Mouse (Mus musculus): ENCODE measurements around the gene Dnajb13.
A peak's percentile ranks its signal among the peaks of the same experiment; 100 is the strongest.

Dnajb13 gene

GRCm38 (mm10) chr7:100514573-100514972 lies at the start of gene Dnajb13:
Gene Dnajb13, minus strand, starts transcription at chr7:100514960.
- DNase-seq = no peak

- DNase-seq = no peak
Measured at GRCm38 (mm10) chr7:100561861-100562587, 47.3 kb upstream of the Dnajb13 start.

- no peak for DNase-seq
Measured at GRCm38 (mm10) chr7:100559331-100559730, 44.6 kb upstream of the Dnajb13 start.

GRCm38 (mm10) chr7:100557241-100557640 lies 42.5 kb upstream of the Dnajb13 start:
- DNase-seq = no peak

DNA sequence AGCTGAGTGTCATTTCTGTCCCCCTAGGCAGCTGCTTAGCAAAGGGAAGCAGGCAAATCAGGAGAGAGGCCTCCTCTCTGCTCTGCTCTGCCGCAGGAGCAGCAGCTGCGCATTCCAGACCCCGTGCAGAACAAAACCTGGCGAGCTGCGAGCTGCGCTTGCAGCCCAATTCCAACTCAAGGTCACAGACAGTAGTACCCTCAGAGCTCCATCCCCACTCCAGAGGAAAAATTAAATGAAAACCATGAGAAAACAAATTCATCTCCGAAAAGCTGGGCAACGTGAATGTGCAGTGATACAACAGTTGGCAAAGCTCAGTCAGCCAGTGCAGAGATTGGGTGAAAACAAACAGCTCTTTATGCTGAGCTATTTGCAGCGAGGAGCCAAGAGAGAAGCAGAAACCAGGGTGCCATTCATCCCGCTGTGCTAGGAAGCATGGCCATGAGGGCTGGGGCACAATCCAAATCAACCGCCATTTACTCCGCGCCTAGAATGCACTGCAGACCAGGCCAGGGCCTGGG lies 40.7 kb upstream of the Dnajb13 start:
- no peak for DNase-seq

GRCm38 (mm10) chr7:100554939-100555338 lies 40.2 kb upstream of the Dnajb13 start:
- DNase-seq = no peak

- peak; percentile 46 for DNase-seq
Measured at GRCm38 (mm10) chr7:100550338-100551007, 35.7 kb upstream of the Dnajb13 start.

DNA sequence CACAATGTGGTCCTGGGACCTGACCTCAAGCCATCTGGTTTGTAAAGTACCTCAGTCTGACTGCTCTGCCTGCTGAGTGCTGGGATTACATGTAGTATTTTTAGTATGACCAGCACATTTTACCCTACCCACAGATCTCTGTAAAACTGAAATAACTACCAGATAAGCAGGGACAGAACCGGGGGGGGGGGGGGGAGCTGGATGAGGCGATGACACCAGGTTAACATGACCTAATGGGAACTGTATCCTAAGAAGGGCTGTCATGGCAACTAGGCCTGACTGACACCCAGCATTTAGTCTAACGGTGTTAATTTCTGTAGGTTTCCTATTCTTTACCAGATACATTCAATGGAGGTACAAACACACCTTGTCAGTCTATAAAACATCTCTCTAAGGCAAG lies 35.0 kb upstream of the Dnajb13 start:
- DNase-seq = no peak

GRCm38 (mm10) chr7:100547631-100548030 lies 32.9 kb upstream of the Dnajb13 start:
- no peak for DNase-seq

GRCm38 (mm10) chr7:100544437-100544836 lies 29.7 kb upstream of the Dnajb13 start:
- DNase-seq = no peak

GRCm38 (mm10) chr7:100539516-100539915 lies 24.8 kb upstream of the Dnajb13 start:
- peak; percentile 72 for DNase-seq

DNA sequence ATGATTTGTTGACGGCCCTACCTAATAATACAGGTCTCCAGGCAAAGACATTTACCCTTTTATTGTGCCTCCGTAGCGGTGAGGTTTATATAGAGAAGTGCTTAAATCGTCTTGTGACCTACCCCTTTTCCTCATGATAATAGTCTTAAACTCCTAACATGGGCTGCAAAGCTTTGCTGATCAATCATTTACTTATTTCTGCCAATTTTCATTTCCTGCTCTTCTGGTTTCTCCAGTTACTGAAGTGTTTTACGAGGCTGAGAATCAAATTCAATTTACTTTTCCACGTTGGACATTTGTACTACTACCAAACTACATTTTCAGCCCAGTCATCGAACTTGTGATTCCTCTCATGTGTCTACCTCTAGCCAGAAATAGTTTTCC lies 22.8 kb upstream of the Dnajb13 start:
- peak; percentile 39 for DNase-seq

DNA sequence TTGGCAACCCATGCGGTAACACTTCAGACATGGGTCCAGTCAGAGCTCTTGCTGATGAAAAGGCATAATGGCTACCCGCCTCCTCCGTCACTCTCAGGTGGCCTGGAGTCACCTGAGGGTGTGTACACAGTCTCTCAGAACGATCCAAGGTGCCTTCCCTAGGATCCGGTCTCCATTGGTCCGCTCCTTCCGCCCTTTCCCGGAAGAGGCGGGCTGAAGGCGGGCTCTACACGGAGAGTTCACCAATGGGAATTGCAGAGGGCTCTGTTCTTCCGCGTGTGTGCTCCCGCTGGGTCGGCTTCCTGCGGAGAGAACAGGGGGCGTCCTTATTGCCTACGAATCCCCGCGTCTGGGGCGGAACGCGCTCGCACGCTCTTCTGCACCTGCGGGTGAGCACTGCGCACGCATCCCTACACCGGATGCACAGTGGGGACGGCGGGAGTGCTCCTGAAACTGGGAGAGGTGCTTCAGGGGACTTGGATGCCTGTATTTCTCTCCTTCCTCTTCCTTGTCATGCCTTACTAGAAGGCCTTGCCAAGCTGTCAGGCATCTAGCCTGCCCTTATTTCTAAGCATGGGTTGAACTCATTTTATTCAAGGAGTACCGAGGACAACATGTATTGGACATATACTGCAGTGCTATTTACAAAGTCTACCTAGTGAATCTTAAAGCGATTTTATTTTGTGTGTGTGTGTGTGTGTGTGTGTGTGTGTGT lies 22.2 kb upstream of the Dnajb13 start, which contains the start of gene Coa4:
TSS of gene Coa4 (plus strand) at position 268 of the 715 bp plus-strand sequence.
- DNase-seq = peak; percentile 92

GRCm38 (mm10) chr7:100535831-100536230 lies 21.1 kb upstream of the Dnajb13 start:
- DNase-seq = no peak

- no peak for DNase-seq
Measured at GRCm38 (mm10) chr7:100534216-100534615, 19.5 kb upstream of the Dnajb13 start.

- DNase-seq = peak; percentile 43
Measured at GRCm38 (mm10) chr7:100533503-100533902, 18.7 kb upstream of the Dnajb13 start.

GRCm38 (mm10) chr7:100530766-100531165 lies 16.0 kb upstream of the Dnajb13 start:
- DNase-seq = peak; percentile 23

DNA sequence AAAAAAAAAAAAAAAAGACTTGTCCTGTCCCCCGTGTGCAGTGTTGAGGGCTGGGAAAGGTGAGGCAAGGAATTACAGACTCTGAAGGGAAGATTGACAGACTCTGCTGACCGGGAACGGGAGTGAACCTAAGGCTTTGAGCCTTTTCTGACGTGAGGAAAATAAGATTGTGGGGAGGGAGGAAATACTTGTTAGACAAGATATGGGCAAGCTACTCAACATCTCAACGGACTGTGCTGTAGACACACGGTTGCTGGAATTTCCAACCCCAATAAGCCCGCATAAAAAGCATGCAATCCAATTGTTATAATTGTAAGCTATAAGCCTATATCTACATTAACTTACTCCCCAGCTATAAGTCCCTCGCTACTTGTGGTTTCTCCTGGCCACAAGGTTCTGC lies 9.9 kb upstream of the Dnajb13 start:
- DNase-seq = no peak

DNA sequence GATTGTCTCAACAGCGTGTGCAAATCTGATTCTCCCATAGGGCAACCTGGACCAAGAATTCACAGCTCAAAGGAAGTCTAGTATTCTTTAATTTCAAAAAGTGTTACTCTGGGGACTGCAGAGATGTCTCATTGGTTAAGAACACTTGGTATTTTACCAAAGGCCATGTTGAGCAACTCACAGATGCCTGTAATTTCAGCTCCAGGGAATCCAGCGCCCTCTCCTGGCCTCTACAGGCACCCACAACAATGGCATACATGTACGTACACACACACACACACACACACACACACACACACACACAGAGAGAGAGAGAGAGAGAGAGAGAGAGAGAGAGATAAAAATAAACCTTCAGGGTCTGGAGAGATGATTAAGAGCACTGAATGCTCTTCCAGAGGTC lies 7.5 kb upstream of the Dnajb13 start:
- no peak for DNase-seq

GRCm38 (mm10) chr7:100520663-100521285 lies 6.0 kb upstream of the Dnajb13 start:
- peak; percentile 84 for DNase-seq

GRCm38 (mm10) chr7:100520204-100520603 lies 5.4 kb upstream of the Dnajb13 start:
- DNase-seq = no peak

- no peak for DNase-seq
Measured at GRCm38 (mm10) chr7:100511602-100512001, 3.2 kb downstream of the Dnajb13 start.

DNA sequence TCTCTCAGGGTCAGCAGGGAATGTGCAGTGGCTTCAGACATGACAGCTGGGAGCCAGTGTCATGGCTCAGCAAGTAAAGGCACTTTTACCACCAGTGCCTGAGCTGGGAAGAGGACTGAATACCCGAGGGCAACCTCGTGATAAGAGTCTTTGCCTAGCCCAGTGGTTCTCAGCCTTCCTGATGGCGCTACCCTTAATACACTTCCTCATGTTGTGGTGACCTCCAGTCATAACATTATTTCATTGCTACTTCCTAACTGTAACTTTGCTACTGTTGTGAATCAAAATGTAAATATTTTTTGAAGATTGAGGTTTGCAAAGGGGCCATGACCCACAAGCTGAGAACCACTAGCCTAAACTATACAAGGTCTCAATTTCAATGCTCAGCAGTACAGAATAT lies 6.1 kb downstream of the Dnajb13 start:
- peak; percentile 28 for DNase-seq
